Mouse (Mus musculus) hindbrain, embryonic 10.5 days (tissue): ENCODE data around the gene Thegl. TPM values are rescaled to one million over a fixed set of nuclear protein-coding genes. Genes with fewer than 3 reads are reported as not detected.
"Not testable (repeated sequence)": the region's sequence is repeated elsewhere in the genome, so short reads cannot be mapped to it uniquely, and the experiment has no call there.

Experiments
- DNase-seq: peaks from one replicate; pipeline ENCODE4 v3.0.0-alpha.2; 2017; ENCODE audit warnings: low spot score
- H3K27ac ChIP-seq: fragments of 300-500 bp; sonication (generic); 2 replicates; pipeline ENCODE4 v1.5.1; 2016; ENCODE audit warnings: mild to moderate bottlenecking, moderate library complexity
- H3K27me3 ChIP-seq: fragments of 300-500 bp; sonication (generic); 2 replicates; pipeline ENCODE4 v1.6.1; 2016; ENCODE audit warnings: mild to moderate bottlenecking; ENCODE audit not compliant: poor library complexity, insufficient read depth, severe bottlenecking
- H3K36me3 ChIP-seq: fragments of 300-500 bp; sonication (generic); 2 replicates; pipeline ENCODE4 v1.6.1; 2016; ENCODE audit warnings: mild to moderate bottlenecking, moderate library complexity
- H3K4me1 ChIP-seq: fragments of 300-500 bp; sonication (generic); replicated peaks from 2 replicates; pipeline ENCODE4 v1.6.1; 2016; ENCODE audit warnings: mild to moderate bottlenecking
- H3K4me3 ChIP-seq: fragments of 300-500 bp; sonication (generic); 2 replicates; pipeline ENCODE4 v1.5.1; 2016; ENCODE audit warnings: mild to moderate bottlenecking, moderate library complexity
- H3K9me3 ChIP-seq: fragments of 300-500 bp; sonication (generic); 2 replicates; pipeline ENCODE4 v1.6.1; 2016; ENCODE audit warnings: mild to moderate bottlenecking, moderate library complexity
- WGBS: fragments of 180-500 bp; shearing (Covaris S2); methylation state at CpG from one replicate; pipeline ENCODE4 v1.1.7; 2016; 5-methylcytosine and 5-hydroxymethylcytosine counted together
- polyA plus RNA-seq: library from polyadenylated mRNA; unstranded; fragments of >200 nt; fragmentation: Nextera tagmentation; extraction: Ambion mirVana; gene quantifications from 2 replicates; pipeline ENCODE4 v1.2.1, GENCODE M21; 2016

The Thegl gene
- polyA plus RNA-seq, 1 experiment from 2014 or later = 0.13 TPM

GRCm38 (mm10) chr5:77004051-77004821 is 11.6 kb upstream of the Thegl start, which contains the start of gene Arl9:
Gene Arl9 (plus strand): TSS chr5:77004055.
- WGBS = 96% methylated on average over 6 of the region's 6 CpGs
- H3K4me1 ChIP-seq = no peaks in the 10 kb centered on the region
- DNase-seq = no peak

DNA sequence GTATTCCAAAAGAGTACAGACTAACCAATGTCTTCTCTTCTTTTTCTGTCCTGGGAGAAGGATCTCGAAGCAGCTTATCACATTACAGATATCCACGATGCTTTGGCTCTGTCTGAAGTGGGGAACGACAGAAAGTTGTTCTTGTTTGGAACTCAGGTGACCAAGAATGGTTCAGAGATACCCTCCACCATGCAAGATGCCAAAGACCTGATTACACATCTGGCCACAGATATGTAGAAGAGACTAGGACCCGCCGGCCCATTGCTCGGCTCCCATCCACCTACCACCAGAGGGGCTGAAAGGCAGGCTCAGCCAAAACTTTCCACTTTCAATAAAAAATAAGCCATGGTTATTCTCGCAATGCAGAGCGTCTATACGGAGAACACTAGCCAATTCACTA is 5.5 kb upstream of the Thegl start:
- Histone ChIP-seq H3K4me1 (no peaks in the 10 kb centered on the region), H3K9me3 (no peaks in the 10 kb centered on the region), H3K4me3 (no peak overlapping the region), H3K27ac (no peak overlapping the region), H3K27me3 (peaks cover 5% of the 10 kb centered on the region; the same call in 1 of the 2 replicates), H3K36me3 (no peaks in the 10 kb centered on the region)
- DNase-seq = no peak
- WGBS = 94% methylated on average over 9 of the region's 9 CpGs

More at GRCm38 (mm10) chr5:77004051-77004821, 11.6 kb upstream of the Thegl start, which contains the start of gene Arl9:
- no peaks in the 10 kb centered on the region for H3K27me3 ChIP-seq
- H3K9me3 ChIP-seq = no peaks in the 10 kb centered on the region
- H3K4me3 ChIP-seq = no peak within 1 kb of the TSS
- no peak within 1 kb of the TSS for H3K27ac ChIP-seq
- peaks cover 23% of the 10 kb centered on the region for H3K36me3 ChIP-seq

- no peak for DNase-seq
- H3K9me3 ChIP-seq = no peaks in the 10 kb centered on the region
- peaks cover 8% of the 10 kb centered on the region for H3K27me3 ChIP-seq
- no peaks in the 10 kb centered on the region for H3K36me3 ChIP-seq
- no peak overlapping the region for H3K4me3 ChIP-seq
- 67% methylated on average over 3 of the region's 3 CpGs for WGBS
- H3K27ac ChIP-seq = no peak overlapping the region
- peaks cover 6% of the 10 kb centered on the region; the same call in 1 of the 2 replicates for H3K4me1 ChIP-seq
These were observed 4.7 kb upstream of the Thegl start for GRCm38 (mm10) chr5:77011082-77011481.

DNA sequence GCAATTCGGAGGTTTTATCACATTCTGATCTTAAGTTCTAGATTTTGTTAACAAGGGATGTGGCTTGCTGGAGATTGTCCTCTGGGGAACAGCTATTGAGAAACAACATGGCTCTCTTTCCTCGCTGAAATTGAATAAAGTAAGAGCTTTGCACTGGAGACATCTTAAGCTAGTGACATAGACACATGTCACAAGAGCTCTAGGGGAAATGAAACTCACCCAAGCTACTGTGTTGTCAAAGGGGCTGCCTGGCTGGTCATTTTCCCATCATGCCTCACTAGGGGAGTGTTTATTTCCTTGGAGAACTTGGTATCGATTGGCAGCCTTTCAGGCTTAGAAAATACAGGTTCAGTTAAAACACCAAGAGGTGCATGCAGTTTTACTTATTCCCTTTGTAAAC is 2.7 kb upstream of the Thegl start:
- Histone ChIP-seq H3K4me3 (no peak overlapping the region), H3K27me3 (peaks cover 29% of the 10 kb centered on the region), H3K9me3 (no peaks in the 10 kb centered on the region), H3K27ac (no peak overlapping the region), H3K36me3 (no peaks in the 10 kb centered on the region), H3K4me1 (peaks cover 10% of the 10 kb centered on the region; the same call in 1 of the 2 replicates)
- WGBS = 88% methylated on average over 3 of the region's 3 CpGs
- no peak for DNase-seq

GRCm38 (mm10) chr5:77028034-77028433 is 12.2 kb downstream of the Thegl start:
- Histone ChIP-seq H3K9me3 (no peaks in the 10 kb centered on the region), H3K27me3 (no peaks in the 10 kb centered on the region), H3K36me3 (no peaks in the 10 kb centered on the region), H3K4me3 (no peak overlapping the region), H3K4me1 (no peaks in the 10 kb centered on the region), H3K27ac (no peak overlapping the region)
- no peak for DNase-seq
- WGBS = 84% methylated on average over 3 of the region's 3 CpGs

GRCm38 (mm10) chr5:77029735-77030134 is 13.9 kb downstream of the Thegl start:
- Histone ChIP-seq H3K9me3 (no peaks in the 10 kb centered on the region), H3K4me1 (no peaks in the 10 kb centered on the region), H3K27ac (no peak overlapping the region), H3K36me3 (no peaks in the 10 kb centered on the region), H3K4me3 (no peak overlapping the region), H3K27me3 (no peaks in the 10 kb centered on the region)
- WGBS = 77% methylated on average over 5 of the region's 5 CpGs
- DNase-seq = no peak

DNA sequence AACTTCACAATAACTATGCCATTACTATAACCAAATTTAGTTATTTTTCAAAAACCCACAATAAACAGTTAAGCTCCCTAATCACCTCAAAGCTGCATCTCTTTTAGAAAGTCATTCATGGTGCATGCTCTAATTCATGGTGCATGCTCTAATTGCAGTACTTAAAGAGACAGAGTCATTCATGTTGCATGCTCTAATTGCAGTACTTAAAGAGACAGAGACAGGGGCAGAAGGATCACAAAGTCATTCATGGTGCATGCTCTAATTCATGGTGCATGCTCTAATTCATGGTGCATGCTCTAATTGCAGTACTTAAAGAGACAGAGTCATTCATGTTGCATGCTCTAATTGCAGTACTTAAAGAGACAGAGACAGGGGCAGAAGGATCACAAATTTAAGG is 19.3 kb downstream of the Thegl start:
- H3K27me3 ChIP-seq, H3K4me3 ChIP-seq, H3K4me1 ChIP-seq, H3K9me3 ChIP-seq, H3K36me3 ChIP-seq, DNase-seq, H3K27ac ChIP-seq: not testable (repeated sequence)

- Histone ChIP-seq H3K9me3 (no peaks in the 10 kb centered on the region), H3K27me3 (no peaks in the 10 kb centered on the region), H3K4me3 (no peak overlapping the region), H3K27ac (no peak overlapping the region), H3K36me3 (no peaks in the 10 kb centered on the region), H3K4me1 (no peaks in the 10 kb centered on the region)
- WGBS = 91% methylated on average over 10 of the region's 10 CpGs
- DNase-seq = no peak
These were observed 22.6 kb downstream of the Thegl start for GRCm38 (mm10) chr5:77038451-77038850.

- DNase-seq = no peak
- Histone ChIP-seq H3K4me1 (no peaks in the 10 kb centered on the region), H3K27me3 (no peaks in the 10 kb centered on the region), H3K4me3 (no peak overlapping the region), H3K36me3 (no peaks in the 10 kb centered on the region), H3K9me3 (no peaks in the 10 kb centered on the region), H3K27ac (no peak overlapping the region)
These were observed 23.6 kb downstream of the Thegl start for GRCm38 (mm10) chr5:77039391-77039790.

DNA sequence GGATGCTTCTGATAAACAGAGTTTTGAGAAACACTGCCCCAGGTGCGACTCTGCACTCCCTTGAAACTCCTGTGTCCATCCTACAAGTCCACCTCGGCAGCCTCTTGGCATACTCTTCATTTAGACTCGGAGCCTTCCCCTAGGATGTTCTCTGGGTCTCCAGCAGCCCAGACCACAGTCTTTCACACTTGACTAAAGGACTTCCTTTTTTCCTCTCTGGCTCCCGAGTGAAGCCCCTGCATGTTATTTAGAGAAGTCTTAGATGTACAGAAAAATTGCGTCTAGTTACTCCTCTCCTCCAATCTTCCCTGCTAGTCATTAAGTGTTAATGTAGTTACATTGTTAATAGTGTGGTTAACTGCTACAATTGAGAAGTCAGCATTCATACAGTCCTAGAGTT is 28.5 kb downstream of the Thegl start:
- DNase-seq = no peak
- 76% methylated on average over 5 of the region's 5 CpGs for WGBS
- no peak overlapping the region for H3K27ac ChIP-seq
- no peaks in the 10 kb centered on the region for H3K9me3 ChIP-seq
- no peak overlapping the region for H3K4me3 ChIP-seq
- H3K27me3 ChIP-seq = no peaks in the 10 kb centered on the region
- no peaks in the 10 kb centered on the region for H3K36me3 ChIP-seq
- H3K4me1 ChIP-seq = no peaks in the 10 kb centered on the region

GRCm38 (mm10) chr5:77052616-77053015 is 36.8 kb downstream of the Thegl start:
- Histone ChIP-seq H3K4me1 (no peaks in the 10 kb centered on the region), H3K27ac (no peak overlapping the region), H3K36me3 (no peaks in the 10 kb centered on the region), H3K4me3 (no peak overlapping the region), H3K9me3 (no peaks in the 10 kb centered on the region), H3K27me3 (no peaks in the 10 kb centered on the region)
- WGBS = 94% methylated on average over 5 of the region's 5 CpGs
- DNase-seq = no peak

- no peak for DNase-seq
- Histone ChIP-seq H3K4me3 (no peak overlapping the region), H3K27me3 (no peaks in the 10 kb centered on the region), H3K9me3 (no peaks in the 10 kb centered on the region), H3K4me1 (peaks cover 22% of the 10 kb centered on the region), H3K36me3 (no peaks in the 10 kb centered on the region), H3K27ac (no peak overlapping the region)
- WGBS = 68% methylated on average over 12 of the region's 12 CpGs
These were observed 41.1 kb downstream of the Thegl start for GRCm38 (mm10) chr5:77056881-77057440.

GRCm38 (mm10) chr5:77060363-77060762 is 44.5 kb downstream of the Thegl start:
- DNase-seq = no peak
- Histone ChIP-seq H3K27ac (no peak overlapping the region), H3K27me3 (no peaks in the 10 kb centered on the region), H3K36me3 (no peaks in the 10 kb centered on the region), H3K4me1 (peaks cover 22% of the 10 kb centered on the region), H3K4me3 (no peak overlapping the region), H3K9me3 (no peaks in the 10 kb centered on the region)
- WGBS = 29% methylated on average over 10 of the region's 10 CpGs
